Mouse (Mus musculus) MEL-GATA-1-ER (cell line): Measurements from ENCODE around the gene Sec22b.

Experiments
- DNase-seq: peaks from one replicate; pipeline ENCODE4 v3.0.0-alpha.2; 2012; ENCODE audit warnings: low read depth; ENCODE audit errors: extremely low read depth

Gene Sec22b

GRCm38 (mm10) chr3:97939626-97940510, 38.9 kb downstream of the Sec22b start:
- DNase-seq, result no peak

GRCm38 (mm10) chr3:97940511-97941204, 39.7 kb downstream of the Sec22b start:
- DNase-seq, result no peak

- DNase-seq, result no peak
These were observed 40.7 kb downstream of the Sec22b start for GRCm38 (mm10) chr3:97941440-97942259.

- no peak for DNase-seq
These were observed 41.4 kb downstream of the Sec22b start for GRCm38 (mm10) chr3:97942260-97942950.

GRCm38 (mm10) chr3:97944462-97944861, 43.5 kb downstream of the Sec22b start:
- no peak for DNase-seq

GRCm38 (mm10) chr3:97946439-97946838, 45.4 kb downstream of the Sec22b start:
- no peak for DNase-seq

- DNase-seq, result no peak
These were observed 47.5 kb downstream of the Sec22b start for GRCm38 (mm10) chr3:97948518-97948917.

- no peak for DNase-seq
These were observed 49.0 kb downstream of the Sec22b start for GRCm38 (mm10) chr3:97949946-97950345.

- no peak for DNase-seq
These were observed 50.1 kb downstream of the Sec22b start for GRCm38 (mm10) chr3:97951134-97951533.

GRCm38 (mm10) chr3:97953196-97953595, 52.2 kb downstream of the Sec22b start:
- no peak for DNase-seq

GRCm38 (mm10) chr3:97956322-97956721, 55.3 kb downstream of the Sec22b start:
- no peak for DNase-seq

- DNase-seq, result no peak
These were observed 55.9 kb downstream of the Sec22b start for GRCm38 (mm10) chr3:97956926-97957325.

GRCm38 (mm10) chr3:97960783-97961594, 60.0 kb downstream of the Sec22b start:
- DNase-seq, result no peak

- DNase-seq, result no peak
These were observed 61.0 kb downstream of the Sec22b start for GRCm38 (mm10) chr3:97961962-97962361.

- no peak for DNase-seq
These were observed 63.9 kb downstream of the Sec22b start for GRCm38 (mm10) chr3:97964878-97965353.

- peak; percentile 48 for DNase-seq
These were observed 66.6 kb downstream of the Sec22b start for GRCm38 (mm10) chr3:97967627-97968026.

GRCm38 (mm10) chr3:97968191-97968590, 67.2 kb downstream of the Sec22b start:
- no peak for DNase-seq

GRCm38 (mm10) chr3:97969019-97969418, 68.0 kb downstream of the Sec22b start:
- DNase-seq, result no peak

GRCm38 (mm10) chr3:97971117-97971516, 70.1 kb downstream of the Sec22b start:
- peak; percentile 77 for DNase-seq

- no peak for DNase-seq
These were observed 71.2 kb downstream of the Sec22b start for GRCm38 (mm10) chr3:97972200-97972599.
